Mouse (Mus musculus): Measurements from ENCODE around the gene Pik3ca. TPM values are rescaled to one million over a fixed set of nuclear protein-coding genes. Genes with fewer than 3 reads are reported as not detected.
A peak's percentile ranks its signal among the peaks of the same experiment; 100 is the strongest.

The Pik3ca gene
- polyA plus RNA-seq, 1 experiment from 2014 or later, result 17.3 TPM

GRCm38 (mm10) chr3:32399931-32400330 is 2.5 kb downstream of the Pik3ca start:
- H3K27ac ChIP-seq (ENCODE audit: low read depth), result no peak overlapping the region
- TF ChIP-seq CTCF (IDR thresholded peaks at IDR 0.05; ENCODE audit: low read depth), result no peak
- H3K36me3 ChIP-seq (ENCODE audit: insufficient read depth), result no peaks in the 10 kb centered on the region
- H3K9ac ChIP-seq, result no peak overlapping the region
- H3K4me1 ChIP-seq (ENCODE audit: insufficient read depth), result peaks cover 16% of the 10 kb centered on the region; the same call in 1 of the 2 replicates
- no peaks in the 10 kb centered on the region for H3K27me3 ChIP-seq (ENCODE audit: insufficient read depth, low read length)
- no peaks in the 10 kb centered on the region for H3K9me3 ChIP-seq (ENCODE audit: low read depth, low read length)
- no peak overlapping the region for H3K4me3 ChIP-seq (ENCODE audit: low read depth, low read length)
- DNase-seq (peak; percentile 15), ATAC-seq (ENCODE audit: insufficient read depth) (no peak)
- 48% methylated on average over 2 of the region's 2 CpGs for whole genome bisulfite sequencing
- H3K4me2 ChIP-seq, result peak overlapping the region; percentile 11; the same call in 1 of the 2 replicates

GRCm38 (mm10) chr3:32401591-32401990 is 4.1 kb downstream of the Pik3ca start:
- 68% methylated on average over 3 of the region's 3 CpGs for WGBS
- Histone ChIP-seq H3K4me3 (ENCODE audit: low read depth, low read length) (no peak overlapping the region), H3K4me1 (ENCODE audit: insufficient read depth) (peaks cover 20% of the 10 kb centered on the region; the same call in 1 of the 2 replicates), H3K36me3 (ENCODE audit: insufficient read depth) (no peaks in the 10 kb centered on the region), H3K9me3 (ENCODE audit: low read depth, low read length) (no peaks in the 10 kb centered on the region), H3K27ac (ENCODE audit: low read depth) (no peak overlapping the region), H3K4me2 (no peak overlapping the region), H3K9ac (no peak overlapping the region), H3K27me3 (ENCODE audit: insufficient read depth, low read length) (no peaks in the 10 kb centered on the region)
- ATAC-seq (ENCODE audit: insufficient read depth) (no peak), DNase-seq (no peak)
- no peak for TF ChIP-seq CTCF (IDR thresholded peaks at IDR 0.05; ENCODE audit: low read depth)

DNA sequence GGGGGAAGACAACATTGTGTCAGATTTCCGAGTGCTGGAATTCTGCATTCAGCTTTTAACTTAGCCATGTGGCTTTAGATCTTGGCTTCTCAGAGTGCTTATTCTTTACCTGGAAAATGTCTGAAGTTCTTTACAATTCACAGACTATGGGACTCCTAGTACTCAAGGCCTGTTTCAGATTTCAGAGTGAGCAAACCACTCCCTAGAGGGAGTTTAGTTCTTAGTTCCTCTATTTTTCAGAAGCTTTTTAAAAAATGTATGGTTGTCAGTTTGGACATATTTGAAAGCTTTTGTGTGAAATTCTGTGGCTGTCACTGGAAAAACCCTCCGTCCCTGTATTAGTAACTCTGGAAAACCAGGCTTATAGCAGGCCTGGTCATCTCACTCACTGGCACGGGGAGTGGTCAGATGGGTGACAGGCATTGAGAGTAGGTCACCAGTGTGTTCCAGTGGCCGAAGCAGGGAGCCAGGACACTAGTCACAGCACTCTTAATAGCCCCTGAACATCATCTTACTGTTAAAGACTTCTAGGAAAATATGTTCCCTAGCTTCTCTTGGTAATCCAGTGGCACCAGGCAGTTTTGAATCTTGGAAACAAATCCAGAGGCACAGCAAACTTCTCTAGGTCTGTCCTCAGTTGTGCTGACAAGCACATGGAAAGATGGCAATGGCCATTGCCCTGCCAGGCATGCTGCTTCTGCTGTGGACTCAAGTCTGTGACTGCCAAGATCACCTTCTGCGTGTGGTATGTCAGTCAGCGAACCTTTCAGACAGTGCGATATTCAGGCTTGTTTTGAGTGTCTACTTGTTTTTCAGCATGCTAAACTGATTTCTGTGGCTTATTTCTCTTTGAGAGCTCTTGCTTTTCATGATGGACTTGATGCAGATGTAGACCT is 5.8 kb downstream of the Pik3ca start:
- H3K27me3 ChIP-seq (ENCODE audit: insufficient read depth, low read length), result no peaks in the 10 kb centered on the region
- ATAC-seq (ENCODE audit: insufficient read depth) (no peak), DNase-seq (no peak)
- H3K4me3 ChIP-seq (ENCODE audit: low read depth, low read length), result no peak overlapping the region
- no peaks in the 10 kb centered on the region for H3K36me3 ChIP-seq (ENCODE audit: insufficient read depth)
- no peaks in the 10 kb centered on the region for H3K9me3 ChIP-seq (ENCODE audit: low read depth, low read length)
- H3K9ac ChIP-seq, result no peak overlapping the region
- H3K4me2 ChIP-seq, result no peak overlapping the region
- no peak overlapping the region for H3K27ac ChIP-seq (ENCODE audit: low read depth)
- 68% methylated on average over 7 of the region's 7 CpGs for WGBS
- peaks cover 20% of the 10 kb centered on the region; the same call in 1 of the 2 replicates for H3K4me1 ChIP-seq (ENCODE audit: insufficient read depth)
- TF ChIP-seq CTCF (IDR thresholded peaks at IDR 0.05; ENCODE audit: low read depth), result no peak

- H3K27me3 ChIP-seq (ENCODE audit: insufficient read depth, low read length), result no peaks in the 10 kb centered on the region
- ATAC-seq (ENCODE audit: insufficient read depth) (no peak), DNase-seq (no peak)
- H3K9me3 ChIP-seq (ENCODE audit: low read depth, low read length), result no peaks in the 10 kb centered on the region
- H3K4me1 ChIP-seq (ENCODE audit: insufficient read depth), result peaks cover 11% of the 10 kb centered on the region; the same call in 1 of the 2 replicates
- H3K4me3 ChIP-seq (ENCODE audit: low read depth, low read length), result no peak overlapping the region
- no peak overlapping the region for H3K9ac ChIP-seq
- no peak overlapping the region for H3K4me2 ChIP-seq
- H3K27ac ChIP-seq (ENCODE audit: low read depth), result no peak overlapping the region
- TF ChIP-seq CTCF (IDR thresholded peaks at IDR 0.05; ENCODE audit: low read depth), result no peak
- WGBS, result 77% methylated on average over 1 of the region's 1 CpGs
- no peaks in the 10 kb centered on the region for H3K36me3 ChIP-seq (ENCODE audit: insufficient read depth)
These were observed 8.2 kb downstream of the Pik3ca start for GRCm38 (mm10) chr3:32405699-32406098.

- ATAC-seq (ENCODE audit: insufficient read depth) (no peak), DNase-seq (no peak)
- H3K27ac ChIP-seq (ENCODE audit: low read depth), result no peak overlapping the region
- no peak overlapping the region for H3K4me3 ChIP-seq (ENCODE audit: low read depth, low read length)
- H3K9ac ChIP-seq, result no peak overlapping the region
- H3K4me2 ChIP-seq, result no peak overlapping the region
- WGBS, result 79% methylated on average over 6 of the region's 6 CpGs
- no peaks in the 10 kb centered on the region for H3K36me3 ChIP-seq (ENCODE audit: insufficient read depth)
- no peaks in the 10 kb centered on the region for H3K27me3 ChIP-seq (ENCODE audit: insufficient read depth, low read length)
- H3K4me1 ChIP-seq (ENCODE audit: insufficient read depth), result peaks cover 11% of the 10 kb centered on the region; the same call in 1 of the 2 replicates
- H3K9me3 ChIP-seq (ENCODE audit: low read depth, low read length), result no peaks in the 10 kb centered on the region
- no peak for TF ChIP-seq CTCF (IDR thresholded peaks at IDR 0.05; ENCODE audit: low read depth)
These were observed 9.3 kb downstream of the Pik3ca start for GRCm38 (mm10) chr3:32406804-32407203.

DNA sequence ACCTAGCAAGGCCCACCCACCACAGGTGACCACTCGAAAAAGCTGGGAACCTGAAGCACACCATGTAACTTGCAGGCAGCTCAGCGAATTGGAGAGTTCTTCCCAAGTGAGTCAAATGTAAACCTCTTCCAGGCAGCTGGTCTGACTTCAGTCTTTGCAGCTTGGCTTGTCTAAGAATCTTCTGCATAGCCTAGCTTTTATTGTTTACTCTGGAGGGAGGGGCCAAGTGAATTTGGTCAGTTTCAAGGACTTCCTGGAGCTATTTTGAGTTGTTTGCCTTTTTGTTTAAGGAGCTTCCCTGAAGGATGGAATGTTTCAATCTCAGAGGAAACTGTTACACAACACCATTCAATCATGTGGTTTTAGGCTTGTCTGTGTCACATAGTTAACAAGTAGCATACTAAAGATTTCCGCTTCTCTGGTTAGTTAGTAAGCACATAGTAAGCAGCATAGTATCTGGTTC is 11.4 kb downstream of the Pik3ca start:
- no peaks in the 10 kb centered on the region for H3K27me3 ChIP-seq (ENCODE audit: insufficient read depth, low read length)
- ATAC-seq (ENCODE audit: insufficient read depth), result peak; percentile 78
- no peaks in the 10 kb centered on the region for H3K36me3 ChIP-seq (ENCODE audit: insufficient read depth)
- H3K4me3 ChIP-seq (ENCODE audit: low read depth, low read length), result no peak overlapping the region
- H3K9ac ChIP-seq, result no peak overlapping the region
- H3K4me1 ChIP-seq (ENCODE audit: insufficient read depth), result peaks cover 17% of the 10 kb centered on the region; the same call in 1 of the 2 replicates
- 71% methylated on average over 3 of the region's 3 CpGs for WGBS
- 0 out of 2 replicates have a peak overlapping the region, but pooled peaks have one; percentile 59 for H3K27ac ChIP-seq (ENCODE audit: low read depth)
- H3K9me3 ChIP-seq (ENCODE audit: low read depth, low read length), result no peaks in the 10 kb centered on the region
- H3K4me2 ChIP-seq, result no peak overlapping the region
- DNase-seq, result peak; percentile 75
- TF ChIP-seq CTCF (IDR thresholded peaks at IDR 0.05; ENCODE audit: low read depth), result no peak

DNA sequence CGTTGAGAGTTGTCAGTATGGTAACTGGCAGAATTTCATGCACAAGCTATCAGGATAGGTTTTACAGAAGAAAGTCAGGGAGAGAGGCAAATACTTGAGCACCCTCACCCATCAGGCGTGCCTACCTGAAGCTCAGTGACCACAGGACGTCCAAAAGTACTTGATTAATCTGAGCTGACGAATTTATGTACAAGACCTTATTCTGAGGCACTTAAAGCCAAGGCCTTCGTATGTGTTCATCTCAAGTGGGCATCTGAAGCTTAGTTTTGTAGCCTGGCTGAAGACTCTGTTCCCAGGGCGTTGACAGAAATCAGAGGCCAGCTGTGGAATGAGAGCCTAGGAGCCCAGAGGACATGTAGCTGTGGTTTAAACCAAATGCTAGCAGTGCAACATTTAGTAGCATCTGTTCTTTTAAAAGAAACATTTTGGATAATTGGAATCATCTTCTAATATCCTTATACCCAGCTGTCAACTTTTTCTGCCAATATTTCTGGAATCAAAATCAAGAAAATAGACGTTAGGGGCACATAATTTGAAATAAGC is 15.1 kb downstream of the Pik3ca start:
- DNase-seq (no peak), ATAC-seq (ENCODE audit: insufficient read depth) (no peak)
- Histone ChIP-seq H3K4me2 (no peak overlapping the region), H3K27me3 (ENCODE audit: insufficient read depth, low read length) (no peaks in the 10 kb centered on the region), H3K27ac (ENCODE audit: low read depth) (no peak overlapping the region), H3K36me3 (ENCODE audit: insufficient read depth) (no peaks in the 10 kb centered on the region), H3K4me1 (ENCODE audit: insufficient read depth) (peaks cover 35% of the 10 kb centered on the region), H3K4me3 (ENCODE audit: low read depth, low read length) (no peak overlapping the region), H3K9ac (no peak overlapping the region), H3K9me3 (ENCODE audit: low read depth, low read length) (no peaks in the 10 kb centered on the region)
- TF ChIP-seq CTCF (IDR thresholded peaks at IDR 0.05; ENCODE audit: low read depth), result no peak
- 52% methylated on average over 7 of the region's 7 CpGs for WGBS

Measured in lung, embryonic 14.5 days (tissue).